17 mouse cellular contexts compared by ENCODE assay signal in the genomic region with DNA sequence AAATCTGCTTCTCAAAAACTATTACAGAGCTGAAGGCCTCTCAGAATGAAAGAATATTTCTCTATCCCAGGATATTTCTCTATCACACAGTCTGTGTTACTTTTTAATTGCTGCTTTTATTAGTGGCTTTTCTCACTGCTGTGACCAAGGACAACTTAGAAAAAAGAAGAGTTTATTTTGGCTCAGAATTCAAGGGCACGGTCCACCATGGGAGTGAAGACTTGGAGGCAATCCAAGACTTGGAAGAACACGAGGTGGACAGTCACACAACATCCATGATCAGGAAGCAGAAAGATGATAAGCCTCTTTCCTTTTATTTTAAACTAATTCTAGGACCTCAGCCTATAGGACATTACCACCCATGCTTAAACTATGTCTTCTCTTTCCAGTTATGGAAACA.
"Had no signal": no experiment of that assay in that cellular context is flagged by ENCODE, and none has a peak within 500 bp of the region (broad histone marks: within the 10 kb centered on the region; RNA-seq: fewer than 3 reads in every experiment).

No protein-coding gene starts in this region.

- DNase-seq: kidney, adult 11 months; layer of hippocampus, postnatal 36 days; liver, postnatal 0 days; lung, embryonic 14.5 days; thymus, adult 18-20 months; thymus, postnatal 36 days had no signal

- H3K27me3 ChIP-seq: kidney, embryonic 15.5 days; limb, embryonic 13.5 days; midbrain, embryonic 12.5 days; midbrain, embryonic 15.5 days; neural tube, embryonic 12.5 days; neural tube, embryonic 15.5 days had no signal

- H3K9me3 ChIP-seq: kidney, embryonic 15.5 days; limb, embryonic 10.5 days; limb, embryonic 13.5 days; midbrain, embryonic 12.5 days; midbrain, embryonic 15.5 days; neural tube, embryonic 12.5 days; neural tube, embryonic 15.5 days had no signal

- H3K4me2 ChIP-seq: kidney, embryonic 15.5 days; limb, embryonic 13.5 days; liver, embryonic 11.5 days; lung, embryonic 14.5 days; midbrain, embryonic 12.5 days; midbrain, embryonic 15.5 days; neural tube, embryonic 12.5 days; neural tube, embryonic 15.5 days had no signal

- H3K36me3 ChIP-seq: kidney, embryonic 15.5 days; limb, embryonic 10.5 days; limb, embryonic 13.5 days; midbrain, embryonic 12.5 days; midbrain, embryonic 15.5 days; neural tube, embryonic 12.5 days; neural tube, embryonic 15.5 days had no signal

- H3K4me3 ChIP-seq: kidney, embryonic 15.5 days; limb, embryonic 10.5 days; limb, embryonic 13.5 days; midbrain, embryonic 12.5 days; midbrain, embryonic 15.5 days; neural tube, embryonic 12.5 days; neural tube, embryonic 15.5 days had no signal

- H3K27ac ChIP-seq: kidney, embryonic 15.5 days; limb, embryonic 10.5 days; limb, embryonic 13.5 days; liver, embryonic 14.5 days; macrophage; midbrain, embryonic 12.5 days; midbrain, embryonic 15.5 days; neural tube, embryonic 12.5 days; neural tube, embryonic 15.5 days had no signal

- ATAC-seq: liver, postnatal 0 days; lung, postnatal 0 days; midbrain, embryonic 15.5 days had no signal

- H3K4me1 ChIP-seq: kidney, embryonic 15.5 days; limb, embryonic 10.5 days; limb, embryonic 13.5 days; midbrain, embryonic 12.5 days; midbrain, embryonic 15.5 days; neural tube, embryonic 12.5 days; neural tube, embryonic 15.5 days had no signal

- H3K9ac ChIP-seq: kidney, embryonic 15.5 days; limb, embryonic 13.5 days; liver, embryonic 14.5 days; liver, postnatal 0 days; lung, embryonic 14.5 days; midbrain, embryonic 12.5 days; midbrain, embryonic 15.5 days; neural tube, embryonic 12.5 days; neural tube, embryonic 15.5 days had no signal
